Mouse (Mus musculus) left cerebral cortex, adult 11 months (tissue): ENCODE data around the gene Zfp61.
A peak's percentile ranks its signal among the peaks of the same experiment; 100 is the strongest.

Experiments used
- DNase-seq: peaks from one replicate; pipeline ENCODE4 v3.0.0; 2022; ENCODE audit warnings: low spot score

Zfp61 gene

GRCm38 (mm10) chr7:24300771-24301282 lies at the start of gene Zfp61:
Gene Zfp61 (minus strand): TSS chr7:24301232.
- DNase-seq, result no peak

- no peak for DNase-seq
Observed at GRCm38 (mm10) chr7:24348896-24349295, 47.9 kb upstream of the Zfp61 start, which contains the start of gene Lypd5. Gene Lypd5 (plus strand): TSS chr7:24349196.

- DNase-seq, result no peak
Observed at GRCm38 (mm10) chr7:24346444-24346843, 45.4 kb upstream of the Zfp61 start.

GRCm38 (mm10) chr7:24343701-24344272 lies 42.8 kb upstream of the Zfp61 start:
- no peak for DNase-seq

- DNase-seq, result no peak
Observed at GRCm38 (mm10) chr7:24338241-24338640, 37.2 kb upstream of the Zfp61 start.

- DNase-seq, result peak; percentile 57
Observed at GRCm38 (mm10) chr7:24335699-24336309, 34.8 kb upstream of the Zfp61 start.

GRCm38 (mm10) chr7:24333304-24333986 lies 32.4 kb upstream of the Zfp61 start, which contains the start of gene Tescl:
Gene Tescl (minus strand): TSS chr7:24333936.
- no peak for DNase-seq

- no peak for DNase-seq
Observed at GRCm38 (mm10) chr7:24327281-24327975, 26.4 kb upstream of the Zfp61 start.

- no peak for DNase-seq
Observed at GRCm38 (mm10) chr7:24326273-24327135, 25.5 kb upstream of the Zfp61 start.

GRCm38 (mm10) chr7:24325675-24326128 lies 24.7 kb upstream of the Zfp61 start:
- no peak for DNase-seq

GRCm38 (mm10) chr7:24325197-24325596 lies 24.2 kb upstream of the Zfp61 start:
- DNase-seq, result no peak

- DNase-seq, result no peak
Observed at GRCm38 (mm10) chr7:24322593-24322992, 21.6 kb upstream of the Zfp61 start.

- DNase-seq, result no peak
Observed at GRCm38 (mm10) chr7:24318942-24319341, 17.9 kb upstream of the Zfp61 start.

GRCm38 (mm10) chr7:24316567-24317092 lies 15.6 kb upstream of the Zfp61 start, which contains the start of gene Zfp94:
Gene Zfp94 (minus strand): TSS chr7:24316666.
- DNase-seq, result peak; percentile 95

GRCm38 (mm10) chr7:24315726-24316566 lies 14.9 kb upstream of the Zfp61 start:
- no peak for DNase-seq

- no peak for DNase-seq
Observed at GRCm38 (mm10) chr7:24299823-24300481, 1.1 kb downstream of the Zfp61 start.

- DNase-seq, result peak; percentile 82
Observed at GRCm38 (mm10) chr7:24298973-24299708, 1.9 kb downstream of the Zfp61 start.

GRCm38 (mm10) chr7:24298635-24298972 lies 2.4 kb downstream of the Zfp61 start:
- DNase-seq, result no peak
